Mouse (Mus musculus) left cerebral cortex, postnatal 4 days (tissue): ENCODE measurements around the gene Rab1b. TPM values are rescaled to one million over a fixed set of nuclear protein-coding genes. Genes with fewer than 3 reads are reported as not detected.
"Not testable (repeated sequence)": the region's sequence is repeated elsewhere in the genome, so short reads cannot be mapped to it uniquely, and the experiment has no call there.

Experiments used
- DNase-seq: peaks from one replicate; pipeline ENCODE4 v3.0.0-alpha.2; 2022
- intact Hi-C: fragments of 180-260 bp; cut with DNase I; formaldehyde crosslinking; loops from one replicate; pipeline ENCODE4 v1.15.1; 2025
- total RNA-seq, 2 experiments: library from RNA; stranded (reverse); gene quantifications; 2 replicates each; pipeline ENCODE4 v1.2.3; 2021

The Rab1b gene
- total RNA-seq, 2 experiments from 2014 or later = 137 to 148 TPM

DNA sequence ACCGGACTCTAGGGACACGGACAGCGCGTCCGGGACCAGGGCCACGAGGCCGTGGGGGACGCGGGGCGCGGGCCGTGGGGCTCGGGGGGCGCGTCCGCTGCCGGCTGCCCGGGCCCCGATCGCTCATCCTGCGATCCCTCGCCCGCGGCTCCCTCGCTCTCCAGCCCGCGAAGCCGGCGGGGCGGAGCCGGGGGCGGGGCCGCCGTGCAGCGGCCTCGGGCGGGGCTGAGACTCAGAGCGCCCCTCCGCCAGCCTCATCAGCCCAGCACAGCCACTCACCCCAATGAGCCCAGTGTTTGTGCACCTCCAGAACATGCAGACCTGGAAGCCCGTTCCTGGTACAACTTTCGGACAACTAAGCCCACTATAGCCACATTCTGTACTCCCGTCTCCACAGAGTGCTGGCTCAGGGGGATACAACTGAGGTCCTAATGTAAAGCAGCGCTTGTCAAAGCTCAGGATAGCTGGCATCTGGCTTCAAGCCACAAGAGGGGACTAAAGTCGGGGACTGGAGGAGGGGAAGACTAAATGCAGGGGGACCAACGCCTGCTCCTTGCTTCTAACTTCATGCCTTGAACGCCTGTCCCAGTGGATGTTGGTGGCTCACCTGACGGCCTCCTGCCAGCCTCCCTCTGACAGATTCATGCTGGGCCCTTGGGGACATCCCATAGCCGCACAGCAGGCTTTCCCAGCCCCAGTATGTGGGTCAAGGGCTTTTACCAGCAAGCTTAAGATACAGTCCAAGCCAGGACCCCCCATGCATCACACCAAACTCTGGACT, 8.3 kb downstream of the Rab1b start, which contains the start of gene Cnih2:
Gene Cnih2, minus strand, starts transcription at position 159 of the 781 bp plus-strand sequence.
- intact Hi-C loops = loop anchor here (5.0 kb wide), 1 partner anchor 39 kb away; no protein-coding TSS in a partner anchor
- peak; percentile 72 for DNase-seq

DNA sequence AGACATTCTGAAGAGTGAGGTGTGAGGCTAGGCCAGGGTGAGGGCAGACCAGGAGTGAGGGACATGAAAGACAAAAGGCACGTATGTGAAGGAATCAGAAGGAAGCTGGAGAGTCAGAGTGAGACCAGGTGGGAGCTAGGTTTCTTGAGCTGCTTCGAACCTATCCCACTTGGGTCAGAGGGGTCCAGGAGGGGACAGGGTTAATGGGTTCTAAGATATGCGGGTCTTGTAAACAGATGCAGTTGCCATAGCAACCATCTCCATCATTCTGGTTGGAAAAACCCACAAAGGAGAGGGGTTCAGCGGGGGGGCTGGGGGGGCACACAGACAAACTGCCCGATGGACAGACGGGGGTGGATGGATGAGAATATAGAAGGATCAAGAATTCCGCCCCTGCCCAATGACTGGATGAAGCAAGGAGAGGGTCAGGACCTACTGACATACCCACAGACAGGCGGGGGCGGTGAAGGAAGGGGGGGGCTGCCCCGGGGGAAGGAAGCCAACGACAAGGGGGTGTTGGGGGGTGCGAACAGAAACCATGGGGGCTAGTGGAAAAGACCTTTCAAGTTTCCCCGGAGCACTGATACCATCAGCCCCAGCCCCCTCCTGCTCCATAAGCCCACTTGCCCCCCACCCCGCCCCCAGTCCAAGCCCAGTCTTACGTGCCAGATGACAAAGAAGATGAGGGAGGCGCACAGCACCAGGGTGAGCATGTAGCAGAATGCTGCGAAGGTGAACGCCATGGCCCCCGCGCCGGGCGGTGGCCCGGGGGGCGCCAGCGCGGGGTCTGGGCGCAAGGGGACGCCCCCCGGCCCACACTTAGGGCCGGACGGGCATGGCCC, 9.1 kb downstream of the Rab1b start:
- DNase-seq = no peak
- intact Hi-C loops = loop anchor here (5.0 kb wide), 1 partner anchor 40 kb away; no protein-coding TSS in a partner anchor

DNA sequence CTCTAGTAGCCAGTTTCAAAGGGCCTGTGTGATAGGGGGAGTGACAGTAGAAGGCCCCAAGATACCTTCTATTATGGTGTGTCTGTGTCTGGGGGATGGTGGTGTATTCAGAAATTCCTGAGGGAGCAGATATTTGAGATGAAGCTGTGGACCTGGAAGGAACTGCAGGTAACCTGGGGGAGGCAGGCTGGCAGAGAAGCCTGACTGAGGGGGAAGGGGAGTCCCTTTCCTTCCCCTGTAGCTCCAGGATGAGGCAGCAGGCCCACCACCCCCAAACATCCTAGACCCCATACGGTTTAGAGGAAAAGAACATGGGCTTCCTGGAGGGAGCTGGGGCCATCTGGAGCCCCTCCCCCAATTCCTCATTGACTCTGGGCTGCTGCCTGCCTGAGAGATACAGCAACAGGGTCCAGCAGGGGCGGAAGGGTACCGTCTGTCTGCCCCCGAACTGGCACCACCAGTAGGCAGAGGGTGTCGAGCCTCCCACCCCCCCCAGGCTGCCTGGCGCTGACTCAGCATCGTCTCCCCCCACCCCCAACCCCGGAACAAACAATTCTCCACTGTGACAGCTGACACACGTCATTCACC, 10.9 kb downstream of the Rab1b start:
- intact Hi-C loops = loop anchor here (5.0 kb wide), 1 partner anchor 41 kb away; no protein-coding TSS in a partner anchor
- DNase-seq = peak; percentile 68

DNA sequence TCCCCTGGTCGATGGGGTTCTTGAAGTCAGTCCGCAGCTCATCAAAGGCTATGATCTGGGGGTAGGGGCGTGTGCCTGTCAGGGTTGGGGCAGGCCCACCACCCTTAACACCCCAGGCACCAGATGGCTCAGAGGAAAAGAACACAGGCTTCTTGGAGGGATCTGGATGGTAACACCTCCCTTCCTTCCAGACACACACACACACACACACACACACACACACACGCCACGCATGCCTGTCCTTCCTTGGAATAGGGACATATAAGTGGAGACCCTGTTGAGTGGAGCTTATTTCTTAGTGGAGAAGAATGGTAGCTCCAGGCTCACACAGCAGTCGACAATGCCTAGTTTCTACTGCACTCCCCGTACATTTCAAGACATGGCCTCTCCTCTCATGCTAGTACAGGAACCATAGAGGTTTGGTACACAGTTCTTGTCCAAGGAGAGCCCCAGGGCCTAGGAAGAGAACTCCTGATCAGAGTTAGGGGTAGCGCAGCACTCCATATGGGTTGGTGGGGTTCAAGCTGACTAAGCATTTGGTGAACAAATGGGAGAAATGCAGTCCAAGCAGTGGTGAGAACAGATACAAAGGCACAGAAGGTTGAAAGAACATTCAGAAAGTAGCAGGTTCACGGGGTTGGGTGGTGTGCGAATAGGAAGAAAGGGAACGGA, 12.0 kb downstream of the Rab1b start:
- intact Hi-C loops = loop anchor here (5.0 kb wide), 1 partner anchor 42 kb away; no protein-coding TSS in a partner anchor
- DNase-seq = no peak

DNA sequence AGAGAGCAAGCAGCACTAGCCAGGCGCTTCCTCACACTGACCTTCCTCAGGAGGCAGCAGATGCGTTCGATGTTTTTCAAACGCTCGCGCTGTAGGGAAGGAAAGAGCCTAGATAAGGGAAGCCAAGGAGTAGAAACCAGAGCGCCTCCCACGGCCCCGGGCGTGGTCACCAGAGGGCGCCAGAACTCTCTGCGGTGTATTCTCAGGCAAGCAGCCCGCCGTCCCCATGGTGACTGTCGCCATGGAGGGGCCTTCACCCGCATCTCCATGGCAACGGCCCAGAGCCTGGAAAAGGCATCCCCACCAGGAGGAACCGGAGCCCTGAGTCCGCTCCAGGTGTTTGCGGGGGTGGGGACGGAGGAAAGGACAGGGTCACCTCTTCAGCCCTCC, 12.6 kb downstream of the Rab1b start:
- peak; percentile 99 for DNase-seq
- intact Hi-C loops = no loop called here

DNA sequence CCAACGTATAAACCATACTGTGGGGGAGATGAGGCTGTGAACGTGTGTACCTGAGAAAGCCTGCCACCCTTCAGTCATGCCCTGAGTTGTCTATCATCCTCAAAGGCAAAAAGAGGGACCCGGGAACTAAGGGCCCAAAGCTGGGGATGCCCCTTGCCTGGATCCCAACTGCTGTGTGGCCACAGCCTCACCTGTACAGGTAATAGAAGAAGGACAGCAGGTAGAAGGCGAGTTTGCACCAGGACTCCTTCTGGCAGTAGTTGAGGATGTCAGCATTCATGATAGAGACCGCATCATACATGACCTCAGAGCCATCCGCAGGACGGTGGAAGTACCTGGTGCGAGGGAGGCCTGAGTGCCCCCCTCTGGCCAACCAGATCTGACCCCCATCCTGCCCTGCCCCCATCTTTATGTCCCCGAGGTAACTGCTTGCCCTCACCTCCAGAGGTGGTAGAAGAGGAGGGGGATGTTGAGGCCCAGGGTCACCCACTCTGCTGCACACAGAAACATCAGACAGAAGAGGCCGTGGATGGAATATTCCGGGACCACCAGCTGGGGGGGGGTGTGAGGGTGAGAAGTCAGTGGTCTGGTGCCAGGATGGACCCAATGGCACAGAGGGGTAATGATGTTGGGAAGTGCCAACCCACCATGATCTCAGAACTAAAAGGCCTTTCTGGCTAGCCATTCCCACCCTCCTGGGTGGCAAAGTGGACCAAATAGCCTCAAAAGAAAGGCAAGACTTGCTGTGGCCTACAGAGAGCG, 13.2 kb downstream of the Rab1b start:
- intact Hi-C loops = no loop called here
- no peak for DNase-seq

DNA sequence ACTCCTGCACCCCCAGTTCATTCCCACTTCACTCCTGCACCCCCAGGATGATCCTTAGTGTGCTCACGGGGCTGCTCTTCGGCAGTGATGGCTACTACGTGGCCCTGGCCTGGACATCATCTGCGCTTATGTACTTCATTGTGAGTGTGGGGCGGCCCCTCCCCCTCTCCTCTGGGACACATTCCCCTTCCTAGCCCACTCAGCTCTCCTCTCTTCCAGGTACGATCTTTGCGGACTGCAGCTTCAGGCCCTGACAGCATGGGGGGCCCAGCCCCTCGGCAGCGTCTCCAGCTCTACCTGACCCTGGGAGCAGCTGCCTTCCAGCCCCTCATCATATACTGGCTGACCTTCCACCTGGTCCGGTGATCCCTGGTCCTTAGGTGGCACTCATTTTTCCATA, 14.8 kb downstream of the Rab1b start:
- intact Hi-C loops = no loop called here
- no peak for DNase-seq

DNA sequence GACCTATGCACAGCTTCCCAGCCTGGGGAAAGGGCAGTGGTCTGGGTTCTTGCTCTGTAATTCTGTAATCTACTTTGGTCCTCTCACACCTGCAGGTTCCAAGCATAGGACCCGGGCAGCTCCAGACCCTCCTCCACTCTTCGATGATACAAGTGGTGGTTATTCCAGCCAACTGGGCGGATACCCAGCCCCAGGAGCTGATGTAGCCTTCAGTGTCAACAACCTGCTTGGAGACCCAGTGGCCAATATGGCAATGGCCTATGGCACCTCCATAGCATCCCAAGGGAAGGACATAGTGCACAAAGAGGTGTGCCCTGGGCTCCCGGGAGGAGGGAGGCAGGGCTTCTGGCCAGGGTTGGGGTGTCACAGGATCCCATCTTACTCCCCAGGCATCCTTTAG, 17.5 kb downstream of the Rab1b start:
- intact Hi-C loops = no loop called here

DNA sequence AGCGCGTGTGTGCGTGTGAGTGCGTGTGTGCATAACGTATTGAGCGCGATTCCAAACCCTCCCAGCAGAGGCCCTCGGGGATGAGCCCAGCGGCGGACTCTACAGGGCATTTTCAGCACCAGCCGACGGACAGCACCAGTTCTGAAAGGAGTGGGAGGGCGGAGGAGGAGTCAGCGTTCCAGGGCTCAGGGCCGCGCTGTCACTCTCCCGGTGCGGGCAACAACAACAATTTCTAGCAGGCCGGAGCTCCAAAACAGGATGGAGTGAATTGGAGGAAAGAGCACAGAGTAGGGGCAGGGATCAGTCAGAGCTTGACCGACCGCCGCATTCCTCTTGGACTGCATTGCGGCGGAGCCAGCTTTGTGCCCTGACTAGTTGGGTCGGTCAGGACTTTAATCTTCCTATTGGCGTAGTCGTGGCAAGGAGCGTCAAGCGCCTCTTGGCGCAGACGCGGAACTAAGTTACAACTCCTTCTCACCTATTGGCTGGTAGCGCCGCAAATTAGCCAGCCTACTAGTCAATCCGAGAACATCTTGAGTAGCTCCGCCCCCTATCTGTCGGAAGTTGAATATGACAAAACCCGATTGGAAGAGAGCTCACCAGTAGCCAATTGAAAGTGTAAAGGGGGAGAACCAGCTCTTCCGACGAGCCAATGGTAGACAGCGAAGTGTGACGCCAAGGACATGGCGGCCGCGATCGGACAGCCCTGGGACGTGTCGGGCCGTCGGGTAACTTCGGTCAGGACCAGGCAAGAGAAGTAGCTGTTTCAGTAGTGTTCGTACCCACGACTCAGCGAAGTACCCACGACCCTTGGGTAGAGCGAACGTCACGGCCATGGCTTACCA, 18.8 kb downstream of the Rab1b start, which contains the start of gene Yif1a:
Gene Yif1a, plus strand, starts transcription at position 655 of the 845 bp plus-strand sequence.
- intact Hi-C loops = no loop called here
- peak; percentile 94 for DNase-seq

More for the DNA sequence above, 17.5 kb downstream of the Rab1b start:
- DNase-seq = no peak

DNA sequence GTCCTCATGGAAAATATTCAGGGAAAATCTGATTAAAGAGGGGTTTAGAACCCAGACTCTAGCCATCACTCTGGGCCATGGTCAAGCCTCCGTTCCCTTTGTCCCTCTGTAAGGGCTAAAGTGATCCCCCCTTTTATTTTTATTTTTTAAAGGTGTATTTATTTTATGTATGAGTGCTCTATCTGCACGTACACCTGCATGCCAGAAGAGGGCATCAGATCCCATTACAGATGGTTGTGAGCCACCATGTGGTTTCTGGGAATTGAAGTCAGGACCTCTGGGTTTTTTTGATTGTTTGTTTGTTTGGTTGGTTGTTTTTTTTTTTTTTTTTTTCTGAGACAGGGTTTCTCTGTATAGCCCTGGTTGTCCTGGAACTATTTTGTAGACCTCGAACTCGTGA, 20.3 kb downstream of the Rab1b start:
- intact Hi-C loops, DNase-seq: not testable (repeated sequence)

DNA sequence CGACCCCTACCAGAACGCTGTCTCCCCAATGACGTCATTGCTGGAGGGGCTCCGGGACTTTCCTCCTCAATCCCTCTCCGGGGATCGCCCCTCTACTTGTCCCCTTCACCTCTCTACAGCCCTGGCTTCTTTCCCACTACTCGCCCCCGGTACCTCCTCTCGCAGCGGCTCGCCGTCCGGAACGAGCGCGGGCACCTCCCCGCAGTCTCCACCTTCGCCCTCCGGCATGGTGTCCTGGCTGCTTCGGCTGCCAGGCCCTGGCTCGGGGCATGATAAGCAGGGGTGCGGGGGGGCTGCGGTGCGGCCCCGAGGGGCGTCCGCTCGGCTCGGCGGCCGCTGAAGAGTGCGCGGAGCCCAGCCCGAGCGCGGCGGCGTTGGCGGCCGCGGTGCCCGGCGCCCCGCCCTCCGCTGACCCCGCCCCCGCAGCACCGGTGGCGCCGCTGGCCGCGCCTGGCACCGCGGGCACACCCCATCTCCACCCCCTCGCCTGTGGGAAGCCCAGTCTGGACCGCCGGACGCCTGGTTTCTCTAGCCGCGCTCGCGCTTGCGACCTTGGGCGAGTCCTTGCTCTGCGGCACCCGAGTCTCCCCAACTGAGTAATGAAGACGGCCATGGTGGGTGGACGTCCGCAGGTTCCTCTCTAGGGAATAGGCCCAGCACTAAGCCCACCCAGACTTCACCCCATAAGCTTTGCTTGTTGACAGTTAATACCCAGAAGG, 21.6 kb downstream of the Rab1b start, which contains the start of gene Tmem151a:
Gene Tmem151a, minus strand, starts transcription at position 387 of the 719 bp plus-strand sequence.
- no peak for DNase-seq
- intact Hi-C loops = no loop called here

DNA sequence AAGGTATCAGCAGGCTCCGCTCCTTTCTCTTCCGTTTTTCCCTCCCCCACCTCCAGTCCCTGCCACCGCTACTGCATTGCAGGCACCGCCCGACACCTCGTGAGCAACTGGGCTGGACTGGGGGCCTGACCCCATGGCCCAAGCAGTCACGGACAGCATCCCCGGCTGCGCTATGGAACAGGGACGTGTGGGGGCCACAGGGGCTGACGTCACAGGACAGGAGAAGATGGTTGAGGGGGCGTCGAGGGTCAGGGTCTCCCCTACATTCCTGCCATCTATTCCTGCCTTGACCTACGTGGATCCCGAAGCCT, 22.1 kb downstream of the Rab1b start:
- DNase-seq = no peak
- intact Hi-C loops = no loop called here

DNA sequence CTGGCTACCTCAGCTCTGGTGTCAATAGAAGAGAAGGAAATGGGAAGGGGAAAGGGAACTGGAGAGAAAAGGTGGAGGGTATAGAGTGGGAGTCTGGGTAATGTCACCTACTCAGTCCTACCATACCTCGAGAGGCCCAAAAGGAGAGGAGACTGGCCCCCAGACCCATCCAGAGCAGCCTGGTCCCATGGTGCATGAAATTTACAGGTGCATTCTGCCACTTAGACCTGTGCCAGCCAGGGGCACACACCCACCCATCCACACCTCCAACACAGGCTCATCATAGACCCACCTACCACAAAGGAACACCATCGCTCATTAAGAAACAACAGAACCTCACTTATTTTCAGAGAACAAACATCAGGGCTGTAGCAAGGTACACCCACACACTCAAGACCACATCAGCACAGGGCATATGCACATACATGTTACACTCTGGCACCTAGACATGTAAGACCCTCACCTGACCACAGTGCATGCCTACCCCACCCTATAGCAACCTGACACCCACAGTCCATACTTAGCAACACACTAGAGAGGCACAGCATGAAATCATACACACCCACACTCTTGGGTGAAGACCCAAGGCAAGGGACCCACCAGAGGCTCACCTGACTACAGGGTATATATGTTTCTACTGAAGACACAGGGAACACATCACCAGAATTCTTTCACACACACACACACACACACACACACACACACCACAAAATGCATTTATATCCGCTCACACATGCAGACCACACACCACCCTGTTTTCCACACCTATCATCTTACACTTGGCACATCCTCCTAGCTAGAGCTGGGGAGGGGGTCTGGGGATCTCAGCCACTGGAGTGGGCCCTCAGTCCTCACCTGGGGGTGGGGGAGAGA, 22.7 kb downstream of the Rab1b start:
- intact Hi-C loops = no loop called here
- DNase-seq = no peak

DNA sequence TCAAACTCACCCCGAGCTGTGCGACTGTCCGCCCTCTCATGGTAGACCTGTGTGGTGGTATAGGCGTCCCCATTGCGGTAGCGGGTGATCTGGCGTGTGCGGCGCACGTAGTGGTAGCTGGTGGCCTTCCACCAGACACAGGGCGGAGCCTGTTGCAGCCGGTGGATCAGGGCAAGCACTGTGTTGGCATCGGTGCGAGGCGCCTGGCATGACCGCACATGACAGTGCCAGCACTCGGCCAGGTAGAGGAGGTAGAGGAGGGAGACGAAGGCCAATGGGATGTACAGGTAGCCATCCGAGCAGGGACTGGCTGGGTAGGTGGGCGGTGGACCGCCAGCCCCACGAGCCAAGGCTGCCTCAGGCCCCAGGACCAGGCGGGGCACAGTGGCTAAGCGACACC, 24.3 kb downstream of the Rab1b start:
- intact Hi-C loops = no loop called here

DNA sequence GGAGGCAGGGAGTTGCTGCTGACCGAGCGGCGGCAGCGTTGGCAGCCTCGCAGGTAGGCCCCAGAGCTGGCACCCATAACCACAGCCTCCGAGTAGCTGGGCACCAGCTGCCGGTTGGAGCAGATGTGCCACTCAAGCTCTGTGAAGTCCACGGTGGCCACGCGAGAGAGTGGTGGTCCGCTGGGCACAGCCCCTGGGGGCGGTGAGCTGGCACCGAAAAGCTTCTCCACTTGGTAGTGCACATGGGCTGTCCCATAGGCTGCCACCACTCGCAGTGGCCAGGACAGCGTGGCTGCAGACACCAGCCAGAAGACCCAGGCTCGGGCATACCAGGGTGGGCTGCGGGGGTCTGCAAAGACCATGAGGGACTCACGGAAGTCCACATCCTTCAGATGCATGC, 24.9 kb downstream of the Rab1b start:
- intact Hi-C loops = no loop called here
- no peak for DNase-seq

More for the DNA sequence above, 24.3 kb downstream of the Rab1b start:
- no peak for DNase-seq

DNA sequence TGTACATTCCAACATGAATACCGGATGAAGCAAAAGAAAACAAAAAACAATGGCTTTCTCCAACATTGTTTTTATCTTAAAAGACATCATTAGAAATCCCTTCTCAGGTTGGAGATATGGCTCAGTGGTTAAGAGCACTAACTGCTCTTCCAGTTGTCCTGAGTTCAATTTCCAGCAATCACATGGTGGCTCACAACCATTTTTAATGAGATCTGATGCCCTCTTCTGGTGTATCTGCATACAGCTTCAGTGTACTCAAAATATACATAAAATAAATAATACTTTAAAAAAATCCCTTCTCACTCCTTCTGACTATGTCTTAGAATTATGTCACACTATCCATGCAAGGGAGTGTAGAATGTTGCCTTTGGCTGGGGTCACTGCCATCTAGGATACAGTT, 27.6 kb downstream of the Rab1b start:
- no peak for DNase-seq
- intact Hi-C loops = no loop called here

DNA sequence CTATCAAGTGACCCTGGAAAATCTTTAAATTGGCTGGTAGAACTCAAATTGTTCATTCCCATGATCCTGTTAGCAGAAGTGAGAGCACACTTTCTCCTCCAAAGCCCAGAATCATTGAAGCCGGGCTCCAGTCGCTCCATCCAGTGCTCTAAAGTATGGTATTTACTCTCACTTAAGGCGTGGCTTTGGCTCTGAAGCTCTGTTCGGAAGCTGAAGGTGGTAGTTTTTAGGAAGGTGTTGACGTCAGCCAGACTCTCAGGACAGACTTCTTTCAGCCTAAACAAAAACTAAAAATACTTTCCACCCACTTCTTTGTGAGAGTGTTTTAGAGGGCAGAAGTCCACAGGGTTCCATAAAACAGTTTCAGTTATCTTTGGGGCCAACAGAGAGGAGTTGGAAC, 33.4 kb downstream of the Rab1b start:
- intact Hi-C loops = no loop called here
- DNase-seq = no peak
